Mouse (Mus musculus) hindbrain, embryonic 12.5 days (tissue): ENCODE data around the gene Akain1. TPM values are rescaled to one million over a fixed set of nuclear protein-coding genes. Genes with fewer than 3 reads are reported as not detected.

ENCODE experiments used
- ATAC-seq: fragments of 200-750 bp; cut with Nextera tagmentation; 2 replicates; pipeline ENCODE4 v1.8.0; 2017; ENCODE audit warnings: moderate TSS enrichment; ENCODE audit not compliant: low FRiP score
- H3K27ac ChIP-seq: fragments of 300-500 bp; sonication (generic); 2 replicates; pipeline ENCODE4 v1.5.1; 2016; ENCODE audit warnings: mild to moderate bottlenecking
- H3K27me3 ChIP-seq: fragments of 300-500 bp; sonication (generic); 2 replicates; pipeline ENCODE4 v1.6.1; 2016; ENCODE audit warnings: mild to moderate bottlenecking
- H3K36me3 ChIP-seq: fragments of 300-500 bp; sonication (generic); 2 replicates; pipeline ENCODE4 v1.6.1; 2016; ENCODE audit warnings: mild to moderate bottlenecking
- H3K4me1 ChIP-seq: fragments of 300-500 bp; sonication (generic); 2 replicates; pipeline ENCODE4 v1.6.1; 2016
- H3K4me2 ChIP-seq: fragments of 300-500 bp; sonication (generic); replicated peaks from 2 replicates; pipeline ENCODE4 v1.6.1; 2016; ENCODE audit warnings: mild to moderate bottlenecking
- H3K4me3 ChIP-seq: fragments of 300-500 bp; sonication (generic); 2 replicates; pipeline ENCODE4 v1.5.1; 2016; ENCODE audit warnings: mild to moderate bottlenecking
- H3K9ac ChIP-seq: fragments of 300-500 bp; sonication (generic); 2 replicates; pipeline ENCODE4 v1.6.1; 2016; ENCODE audit warnings: mild to moderate bottlenecking, moderate library complexity
- H3K9me3 ChIP-seq: fragments of 300-500 bp; sonication (generic); replicated peaks from 2 replicates; pipeline ENCODE4 v1.6.1; 2016; ENCODE audit warnings: mild to moderate bottlenecking
- WGBS: fragments of 180-500 bp; shearing (Covaris S2); methylation state at CpG from one replicate; pipeline ENCODE4 v1.1.7; 2016; 5-methylcytosine and 5-hydroxymethylcytosine counted together
- polyA plus RNA-seq: library from polyadenylated mRNA; unstranded; fragments of >200 nt; fragmentation: Nextera tagmentation; extraction: Ambion mirVana; gene quantifications from 2 replicates; pipeline ENCODE4 v1.2.1, GENCODE M21; 2016

Akain1 gene
- polyA plus RNA-seq, 1 experiment from 2014 or later: 0.27 TPM

GRCm38 (mm10) chr17:69439571-69440480 is 700 bp downstream of the Akain1 start:
- Histone ChIP-seq H3K9me3 (no peaks in the 10 kb centered on the region), H3K27me3 (peaks cover 55% of the 10 kb centered on the region), H3K27ac (no peak overlapping the region), H3K4me1 (peaks cover 15% of the 10 kb centered on the region), H3K4me3 (peak overlapping the region; percentile 49), H3K4me2 (peak overlapping the region; percentile 87), H3K36me3 (no peaks in the 10 kb centered on the region), H3K9ac (peak overlapping the region; percentile 53)
- peak; percentile 75 for ATAC-seq
- under 1% methylated on average over 51 of the region's 52 CpGs for WGBS

- H3K4me3 ChIP-seq: no peak overlapping the region
- no peak overlapping the region for H3K4me2 ChIP-seq
- peaks cover 55% of the 10 kb centered on the region for H3K27me3 ChIP-seq
- H3K27ac ChIP-seq: no peak overlapping the region
- peaks cover 15% of the 10 kb centered on the region for H3K4me1 ChIP-seq
- no peaks in the 10 kb centered on the region for H3K9me3 ChIP-seq
- WGBS: 14% methylated on average over 9 of the region's 9 CpGs
- H3K36me3 ChIP-seq: no peaks in the 10 kb centered on the region
- ATAC-seq: no peak
- H3K9ac ChIP-seq: no peak overlapping the region
These were observed 1.9 kb downstream of the Akain1 start for GRCm38 (mm10) chr17:69441041-69441440.

GRCm38 (mm10) chr17:69448679-69449078 is 9.6 kb downstream of the Akain1 start:
- Histone ChIP-seq H3K9ac (no peak overlapping the region), H3K9me3 (no peaks in the 10 kb centered on the region), H3K36me3 (no peaks in the 10 kb centered on the region), H3K27me3 (no peaks in the 10 kb centered on the region), H3K4me2 (no peak overlapping the region), H3K4me3 (no peak overlapping the region), H3K27ac (no peak overlapping the region), H3K4me1 (no peaks in the 10 kb centered on the region)
- ATAC-seq: no peak

- 85% methylated on average over 7 of the region's 7 CpGs for WGBS
- no peak overlapping the region for H3K4me2 ChIP-seq
- no peaks in the 10 kb centered on the region for H3K4me1 ChIP-seq
- H3K27me3 ChIP-seq: no peaks in the 10 kb centered on the region
- no peaks in the 10 kb centered on the region for H3K9me3 ChIP-seq
- H3K27ac ChIP-seq: no peak overlapping the region
- no peak overlapping the region for H3K4me3 ChIP-seq
- no peak overlapping the region for H3K9ac ChIP-seq
- H3K36me3 ChIP-seq: no peaks in the 10 kb centered on the region
- no peak for ATAC-seq
These were observed 22.6 kb downstream of the Akain1 start for GRCm38 (mm10) chr17:69461680-69462079.

- H3K27me3 ChIP-seq: no peaks in the 10 kb centered on the region
- H3K4me2 ChIP-seq: no peak overlapping the region
- H3K27ac ChIP-seq: no peak overlapping the region
- no peak overlapping the region for H3K9ac ChIP-seq
- no peak for ATAC-seq
- no peaks in the 10 kb centered on the region for H3K9me3 ChIP-seq
- no peaks in the 10 kb centered on the region for H3K36me3 ChIP-seq
- H3K4me1 ChIP-seq: no peaks in the 10 kb centered on the region
- no peak overlapping the region for H3K4me3 ChIP-seq
- 58% methylated on average over 3 of the region's 3 CpGs for WGBS
These were observed 23.9 kb downstream of the Akain1 start for GRCm38 (mm10) chr17:69463037-69463436.

GRCm38 (mm10) chr17:69471171-69471570 is 32.0 kb downstream of the Akain1 start:
- no peaks in the 10 kb centered on the region for H3K27me3 ChIP-seq

GRCm38 (mm10) chr17:69472401-69472800 is 33.3 kb downstream of the Akain1 start:
- no peaks in the 10 kb centered on the region for H3K36me3 ChIP-seq
- H3K9ac ChIP-seq: no peak overlapping the region
- no peak overlapping the region for H3K4me2 ChIP-seq
- H3K27me3 ChIP-seq: no peaks in the 10 kb centered on the region
- H3K4me1 ChIP-seq: peaks cover 3% of the 10 kb centered on the region; the same call in 1 of the 2 replicates
- no peak for ATAC-seq
- 76% methylated on average over 9 of the region's 9 CpGs for WGBS
- no peaks in the 10 kb centered on the region for H3K9me3 ChIP-seq
- H3K4me3 ChIP-seq: no peak overlapping the region
- no peak overlapping the region for H3K27ac ChIP-seq

More at GRCm38 (mm10) chr17:69471171-69471570, 32.0 kb downstream of the Akain1 start:
- no peak overlapping the region for H3K4me3 ChIP-seq
- no peak overlapping the region for H3K9ac ChIP-seq
- no peak overlapping the region for H3K27ac ChIP-seq
- no peak for ATAC-seq
- WGBS: 61% methylated on average over 10 of the region's 10 CpGs
- H3K9me3 ChIP-seq: no peaks in the 10 kb centered on the region
- H3K4me2 ChIP-seq: no peak overlapping the region
- H3K36me3 ChIP-seq: no peaks in the 10 kb centered on the region
- H3K4me1 ChIP-seq: peaks cover 3% of the 10 kb centered on the region; the same call in 1 of the 2 replicates

- 80% methylated on average over 4 of the region's 4 CpGs for WGBS
- H3K9ac ChIP-seq: no peak overlapping the region
These were observed 35.0 kb downstream of the Akain1 start for GRCm38 (mm10) chr17:69474084-69474483.

GRCm38 (mm10) chr17:69475423-69475822 is 36.3 kb downstream of the Akain1 start:
- no peak overlapping the region for H3K27ac ChIP-seq
- 2% methylated on average over 20 of the region's 20 CpGs for WGBS

More at GRCm38 (mm10) chr17:69474084-69474483, 35.0 kb downstream of the Akain1 start:
- Histone ChIP-seq H3K4me3 (no peak overlapping the region), H3K9me3 (no peaks in the 10 kb centered on the region), H3K27me3 (no peaks in the 10 kb centered on the region), H3K4me1 (peaks cover 3% of the 10 kb centered on the region; the same call in 1 of the 2 replicates), H3K27ac (no peak overlapping the region), H3K4me2 (no peak overlapping the region), H3K36me3 (no peaks in the 10 kb centered on the region)
- no peak for ATAC-seq

GRCm38 (mm10) chr17:69477526-69477925 is 38.4 kb downstream of the Akain1 start:
- Histone ChIP-seq H3K4me1 (peaks cover 3% of the 10 kb centered on the region; the same call in 1 of the 2 replicates), H3K4me2 (no peak overlapping the region), H3K9me3 (no peaks in the 10 kb centered on the region), H3K9ac (no peak overlapping the region), H3K27me3 (no peaks in the 10 kb centered on the region), H3K27ac (no peak overlapping the region), H3K36me3 (no peaks in the 10 kb centered on the region), H3K4me3 (no peak overlapping the region)
- ATAC-seq: peak; percentile 21; the same call in 1 of the 2 replicates
- WGBS: 5% methylated on average over 2 of the region's 2 CpGs

More at GRCm38 (mm10) chr17:69475423-69475822, 36.3 kb downstream of the Akain1 start:
- H3K4me2 ChIP-seq: peak overlapping the region; percentile 71
- peaks cover 3% of the 10 kb centered on the region; the same call in 1 of the 2 replicates for H3K4me1 ChIP-seq
- peak overlapping the region; percentile 40 for H3K4me3 ChIP-seq
- ATAC-seq: peak; percentile 84
- no peaks in the 10 kb centered on the region for H3K36me3 ChIP-seq
- H3K9me3 ChIP-seq: no peaks in the 10 kb centered on the region
- H3K27me3 ChIP-seq: no peaks in the 10 kb centered on the region
- H3K9ac ChIP-seq: peak overlapping the region; percentile 58

- ATAC-seq: no peak
- Histone ChIP-seq H3K27me3 (no peaks in the 10 kb centered on the region), H3K27ac (no peak overlapping the region), H3K4me2 (no peak overlapping the region), H3K4me3 (no peak overlapping the region), H3K9me3 (no peaks in the 10 kb centered on the region), H3K36me3 (no peaks in the 10 kb centered on the region), H3K9ac (no peak overlapping the region), H3K4me1 (peaks cover 3% of the 10 kb centered on the region; the same call in 1 of the 2 replicates)
- 70% methylated on average over 4 of the region's 4 CpGs for WGBS
These were observed 40.1 kb downstream of the Akain1 start for GRCm38 (mm10) chr17:69479261-69479660.

- H3K27me3 ChIP-seq: no peaks in the 10 kb centered on the region
- no peak overlapping the region for H3K27ac ChIP-seq
- WGBS: 91% methylated on average over 12 of the region's 12 CpGs
- no peaks in the 10 kb centered on the region for H3K4me1 ChIP-seq
- no peak overlapping the region for H3K4me3 ChIP-seq
- H3K4me2 ChIP-seq: no peak overlapping the region
- no peak overlapping the region for H3K9ac ChIP-seq
- H3K36me3 ChIP-seq: no peaks in the 10 kb centered on the region
- no peaks in the 10 kb centered on the region for H3K9me3 ChIP-seq
- ATAC-seq: no peak
These were observed 48.0 kb downstream of the Akain1 start for GRCm38 (mm10) chr17:69487116-69487515.
